Mouse (Mus musculus) intestine, postnatal 0 days (tissue): ENCODE measurements at regions not wholly inside any gene's neighbourhood (a gene's known extent, or its start where the extent isn't known, plus 50 kb on each side); places are given as distances from the start of the nearest gene placed in this dataset.

Source experiments
- ATAC-seq: fragments of 200-750 bp; cut with Nextera tagmentation; 2 replicates; pipeline ENCODE4 v1.8.0; 2017; ENCODE audit warnings: mild to moderate bottlenecking, moderate TSS enrichment, moderate library complexity
- H3K27ac ChIP-seq: fragments of 300-500 bp; sonication (generic); 2 replicates; pipeline ENCODE4 v1.5.1; 2014; ENCODE audit warnings: mild to moderate bottlenecking, low read depth, low read length, moderate library complexity
- H3K27me3 ChIP-seq: fragments of 300-500 bp; sonication (generic); replicated peaks from 2 replicates; pipeline ENCODE4 v1.6.1; 2014; ENCODE audit warnings: low read length, mixed read lengths; ENCODE audit not compliant: control insufficient read depth, insufficient read depth
- H3K36me3 ChIP-seq: fragments of 300-500 bp; sonication (generic); 2 replicates; pipeline ENCODE4 v1.6.1; 2014; ENCODE audit warnings: mild to moderate bottlenecking, moderate library complexity; ENCODE audit not compliant: control insufficient read depth, insufficient read depth
- H3K4me1 ChIP-seq: fragments of 300-500 bp; sonication (generic); replicated peaks from 2 replicates; pipeline ENCODE4 v1.6.1; 2014; ENCODE audit warnings: antibody characterized with exemption, low read length, mixed read lengths; ENCODE audit not compliant: control insufficient read depth, insufficient read depth
- H3K4me2 ChIP-seq: fragments of 300-500 bp; sonication (generic); replicated peaks from 2 replicates; pipeline ENCODE4 v1.6.1; 2014; ENCODE audit warnings: low read depth, mild to moderate bottlenecking, moderate library complexity
- H3K4me3 ChIP-seq: fragments of 300-500 bp; sonication (generic); 2 replicates; pipeline ENCODE4 v1.5.1; 2014; ENCODE audit warnings: low read depth, low read length
- H3K9ac ChIP-seq: fragments of 300-500 bp; sonication (generic); 2 replicates; pipeline ENCODE4 v1.6.1; 2014; ENCODE audit warnings: mild to moderate bottlenecking, low read depth, low read length
- H3K9me3 ChIP-seq: fragments of 300-500 bp; sonication (generic); 2 replicates; pipeline ENCODE4 v1.6.1; 2016; ENCODE audit warnings: mixed run types; ENCODE audit not compliant: control insufficient read depth
- CTCF ChIP-seq: sonication (generic); IDR thresholded peaks from 2 replicates; pipeline ENCODE4 v1.5.1; 2016; ENCODE audit warnings: low read depth, mild to moderate bottlenecking, control low read depth, antibody characterized with exemption, moderate library complexity
- WGBS: fragments of 180-500 bp; shearing (Covaris S2); extraction: QIAGEN DNeasy Blood & Tissue Kit; methylation state at CpG from one replicate; pipeline ENCODE4 v1.1.7; 2014; 5-methylcytosine and 5-hydroxymethylcytosine counted together

GRCm38 (mm10) chr10:98700407-98700806 lies 213.8 kb upstream of the Atp2b1 start:
- no peaks in the 10 kb centered on the region for H3K36me3 ChIP-seq
- 80% methylated on average over 4 of the region's 4 CpGs for WGBS
- ATAC-seq: no peak

DNA sequence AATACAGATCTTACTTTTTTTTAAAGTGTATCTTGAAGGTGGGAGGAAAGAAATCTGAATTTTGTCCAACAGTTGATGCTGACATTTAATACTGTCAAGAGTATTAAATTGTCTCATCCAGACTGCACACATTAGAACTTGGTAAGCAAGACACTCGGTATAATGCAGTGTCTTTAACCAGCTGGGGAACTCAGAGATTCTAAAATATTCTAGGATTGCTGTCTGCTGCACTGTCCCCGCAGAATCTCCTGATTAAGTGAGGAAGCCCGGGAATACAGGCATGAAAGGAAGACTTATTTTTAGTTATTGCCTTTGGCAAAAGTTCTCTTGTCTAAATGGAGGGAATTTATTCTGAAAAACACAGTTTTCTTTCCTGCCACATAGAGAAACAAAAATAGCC lies 212.9 kb upstream of the Atp2b1 start:
- Histone ChIP-seq H3K9ac (no peak overlapping the region), H3K27me3 (no peaks in the 10 kb centered on the region), H3K27ac (no peak overlapping the region), H3K4me2 (no peak overlapping the region), H3K36me3 (no peaks in the 10 kb centered on the region), H3K4me3 (no peak overlapping the region), H3K4me1 (no peaks in the 10 kb centered on the region), H3K9me3 (no peaks in the 10 kb centered on the region)
- no peak for ATAC-seq
- 59% methylated on average over 3 of the region's 3 CpGs for WGBS
- no peak for TF ChIP-seq CTCF

More at GRCm38 (mm10) chr10:98700407-98700806, 213.8 kb upstream of the Atp2b1 start:
- no peak overlapping the region for H3K9ac ChIP-seq
- H3K27ac ChIP-seq: no peak overlapping the region
- H3K4me3 ChIP-seq: no peak overlapping the region
- H3K4me1 ChIP-seq: 0 out of 2 replicates have a peak, but pooled peaks cover 3% of the 10 kb centered on the region
- no peak for TF ChIP-seq CTCF
- H3K4me2 ChIP-seq: no peak overlapping the region
- H3K27me3 ChIP-seq: no peaks in the 10 kb centered on the region
- H3K9me3 ChIP-seq: no peaks in the 10 kb centered on the region

- H3K36me3 ChIP-seq: no peaks in the 10 kb centered on the region
- no peak overlapping the region for H3K9ac ChIP-seq
- H3K9me3 ChIP-seq: no peaks in the 10 kb centered on the region
- H3K4me1 ChIP-seq: no peaks in the 10 kb centered on the region
- no peak overlapping the region for H3K4me2 ChIP-seq
- 78% methylated on average over 5 of the region's 5 CpGs for WGBS
- TF ChIP-seq CTCF: no peak
- H3K27ac ChIP-seq: no peak overlapping the region
- no peak overlapping the region for H3K4me3 ChIP-seq
- no peak for ATAC-seq
- H3K27me3 ChIP-seq: no peaks in the 10 kb centered on the region
Measured at GRCm38 (mm10) chr10:98702470-98703215, 211.6 kb upstream of the Atp2b1 start.

DNA sequence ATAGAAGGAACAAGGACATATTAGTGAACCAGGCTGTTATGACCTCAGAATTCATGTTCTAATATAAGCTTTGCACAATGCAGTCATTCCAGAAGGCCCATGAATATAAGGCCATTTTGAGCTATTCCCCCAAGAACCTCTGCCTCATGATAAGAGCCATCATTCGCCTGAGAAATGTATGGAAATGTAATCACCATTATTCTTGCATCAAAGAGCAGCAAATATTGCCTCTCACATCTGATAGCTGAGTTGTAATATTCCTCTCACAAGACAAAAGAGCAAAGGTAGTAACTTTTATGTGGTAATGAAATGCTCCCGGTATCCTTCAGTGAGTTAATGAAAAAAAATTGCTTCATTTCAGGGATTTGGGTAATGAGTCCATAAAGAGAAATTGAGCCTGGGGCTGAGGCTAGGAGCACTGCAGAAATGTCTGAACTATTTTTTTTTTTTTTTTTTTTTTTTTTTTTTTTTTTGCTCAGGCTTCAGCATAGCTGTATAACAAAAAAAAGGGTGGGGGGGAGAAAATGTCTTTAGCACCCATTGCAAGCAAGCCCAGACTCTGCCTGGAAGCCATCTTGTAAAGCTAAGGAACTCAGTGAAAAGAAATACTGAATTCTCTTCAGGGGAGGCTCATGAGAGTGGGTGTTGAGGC lies 210.4 kb upstream of the Atp2b1 start:
- 42% methylated on average over 2 of the region's 2 CpGs for WGBS
- no peak overlapping the region for H3K9ac ChIP-seq
- no peak overlapping the region for H3K27ac ChIP-seq
- H3K4me1 ChIP-seq: no peaks in the 10 kb centered on the region
- TF ChIP-seq CTCF: no peak
- H3K4me3 ChIP-seq: no peak overlapping the region
- no peaks in the 10 kb centered on the region for H3K27me3 ChIP-seq
- ATAC-seq: peak; percentile 32
- H3K9me3 ChIP-seq: no peaks in the 10 kb centered on the region
- H3K4me2 ChIP-seq: peak overlapping the region; percentile 1; the same call in 1 of the 2 replicates
- no peaks in the 10 kb centered on the region for H3K36me3 ChIP-seq

- Histone ChIP-seq H3K9me3 (no peaks in the 10 kb centered on the region), H3K4me1 (no peaks in the 10 kb centered on the region), H3K27me3 (no peaks in the 10 kb centered on the region), H3K9ac (no peak overlapping the region), H3K4me3 (no peak overlapping the region), H3K4me2 (0 out of 2 replicates have a peak overlapping the region, but pooled peaks have one; percentile 1), H3K27ac (no peak overlapping the region; the same call in 1 of the 2 replicates), H3K36me3 (no peaks in the 10 kb centered on the region)
- TF ChIP-seq CTCF: no peak
- peak; percentile 60; the same call in 1 of the 2 replicates for ATAC-seq
- 40% methylated on average over 6 of the region's 6 CpGs for WGBS
Measured at GRCm38 (mm10) chr10:98704559-98704958, 209.6 kb upstream of the Atp2b1 start.

DNA sequence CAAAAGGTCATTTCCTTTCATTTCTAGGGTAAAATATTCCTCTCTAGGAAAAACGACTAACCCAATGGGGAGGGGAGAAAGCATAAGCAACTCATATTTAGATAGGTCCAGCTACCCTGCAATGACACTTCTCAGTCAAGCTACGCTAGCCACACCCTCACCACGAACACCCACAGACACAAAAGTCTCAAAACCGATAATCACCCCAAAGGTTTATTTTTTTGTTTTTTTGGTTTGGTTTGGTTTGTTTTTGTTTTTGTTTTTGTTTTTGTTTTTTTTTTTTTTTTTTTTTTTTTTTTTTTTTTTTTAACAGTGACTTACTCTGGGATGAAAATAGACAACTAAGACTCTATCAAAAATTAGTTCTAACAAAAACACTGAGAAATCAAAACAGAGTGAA lies 196.3 kb upstream of the Atp2b1 start:
- no peak for ATAC-seq

More for the DNA sequence above, 196.3 kb upstream of the Atp2b1 start:
- H3K4me2 ChIP-seq: no peak overlapping the region
- H3K27me3 ChIP-seq: no peaks in the 10 kb centered on the region
- WGBS: 85% methylated on average over 4 of the region's 4 CpGs
- no peaks in the 10 kb centered on the region for H3K4me1 ChIP-seq
- no peak overlapping the region for H3K27ac ChIP-seq
- TF ChIP-seq CTCF: no peak
- H3K9me3 ChIP-seq: no peaks in the 10 kb centered on the region
- H3K9ac ChIP-seq: no peak overlapping the region
- H3K4me3 ChIP-seq: no peak overlapping the region
- no peaks in the 10 kb centered on the region for H3K36me3 ChIP-seq
